Mouse (Mus musculus): ENCODE results near the gene Ndufa11.

The Ndufa11 gene

DNA sequence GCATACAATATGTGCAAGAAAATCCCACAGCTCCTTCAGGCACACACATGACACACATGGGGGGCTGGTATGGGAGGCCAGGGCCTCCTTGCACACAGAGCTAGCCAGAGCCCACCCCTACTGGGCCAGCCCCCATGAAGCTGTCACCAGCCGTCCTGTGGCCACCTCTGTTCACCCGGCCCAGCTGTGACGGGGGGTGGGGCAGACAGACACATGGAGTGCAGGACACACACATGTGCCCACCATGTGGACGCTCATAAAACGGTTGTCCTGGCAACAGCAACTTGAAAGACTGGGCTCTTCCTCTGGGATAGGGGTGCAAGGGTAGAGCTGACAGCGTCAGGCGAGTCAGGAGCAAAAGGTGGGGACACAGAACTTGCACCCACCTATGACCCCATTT is 41.7 kb downstream of the Ndufa11 start:
- no peak for DNase-seq (ENCODE audit: low spot score)

DNA sequence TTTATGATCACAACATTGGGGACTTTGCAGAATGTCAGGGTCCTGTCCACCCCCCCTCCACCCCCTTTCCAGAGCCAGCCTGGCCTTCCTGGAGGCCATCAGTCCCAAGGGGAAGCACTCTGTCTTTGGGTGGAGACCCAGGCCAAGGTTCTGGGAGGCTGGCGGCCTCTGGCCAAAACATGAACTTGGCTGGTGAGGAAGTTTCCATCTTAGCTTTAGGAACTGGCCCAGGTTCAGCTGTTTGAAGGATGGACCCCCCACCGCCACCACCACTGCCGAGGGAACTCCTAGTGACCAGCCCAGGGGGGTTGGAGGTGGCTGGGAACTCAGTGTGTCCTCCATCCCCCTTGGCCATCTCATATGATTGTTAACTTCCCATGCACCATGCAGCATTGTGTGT is 43.5 kb downstream of the Ndufa11 start:
- no peak for DNase-seq (ENCODE audit: low spot score)

- peak; percentile 95 for DNase-seq (ENCODE audit: low spot score)
These were observed 44.4 kb downstream of the Ndufa11 start for GRCm38 (mm10) chr17:56761991-56762410.

- DNase-seq (ENCODE audit: low spot score), result peak; percentile 94
These were observed 45.5 kb downstream of the Ndufa11 start for GRCm38 (mm10) chr17:56762769-56763731.

DNA sequence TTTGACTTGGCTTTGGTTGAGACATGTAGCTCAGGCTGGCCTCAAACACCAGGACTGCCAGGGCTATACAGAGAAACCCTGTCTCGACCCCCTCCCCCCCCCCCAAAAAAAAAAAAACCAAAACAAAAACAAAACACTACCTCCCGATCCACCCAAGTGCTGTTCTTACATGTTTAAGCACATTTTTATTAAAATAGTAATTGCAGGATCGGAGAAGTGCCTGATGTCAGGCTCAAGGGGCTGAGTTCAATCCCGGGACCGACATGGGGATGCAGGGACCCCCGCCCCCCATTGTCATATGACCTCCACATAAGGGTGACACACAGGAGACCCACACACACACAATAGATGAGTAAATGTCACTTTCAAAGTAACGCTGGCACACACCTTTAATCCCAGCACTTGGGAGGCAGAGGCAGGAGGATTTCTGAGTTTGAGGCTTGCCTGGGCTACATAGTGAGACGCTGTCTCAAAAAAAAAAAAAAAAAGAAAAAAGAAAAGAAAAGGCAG is 46.2 kb downstream of the Ndufa11 start:
- DNase-seq (ENCODE audit: low spot score), result no peak

- peak; percentile 86 for DNase-seq (ENCODE audit: low spot score)
These were observed 47.1 kb downstream of the Ndufa11 start, which contains the start of gene Dus3l for GRCm38 (mm10) chr17:56764474-56765354. TSS of gene Dus3l (plus strand) at chr17:56764757.

DNA sequence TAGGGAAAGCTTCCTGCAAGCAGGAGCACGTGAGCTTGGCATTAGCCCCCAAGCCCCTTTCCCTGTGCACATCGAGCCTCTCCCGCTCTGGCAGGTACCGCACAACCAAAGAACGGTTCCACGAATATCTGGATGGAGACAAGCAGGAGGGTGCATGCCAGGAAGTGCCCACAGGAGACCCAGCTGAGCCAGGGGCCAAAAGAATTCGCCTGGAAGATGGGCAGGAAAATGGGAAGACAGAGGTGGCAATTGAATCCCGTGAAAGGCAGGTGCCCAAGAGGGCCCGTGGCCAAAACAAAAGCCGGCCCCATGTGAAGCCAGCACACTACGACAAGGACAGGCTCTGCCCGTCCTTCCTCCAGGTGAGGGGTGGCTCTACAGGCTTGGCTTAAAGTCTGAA is 47.9 kb downstream of the Ndufa11 start:
- DNase-seq (ENCODE audit: low spot score), result no peak

DNA sequence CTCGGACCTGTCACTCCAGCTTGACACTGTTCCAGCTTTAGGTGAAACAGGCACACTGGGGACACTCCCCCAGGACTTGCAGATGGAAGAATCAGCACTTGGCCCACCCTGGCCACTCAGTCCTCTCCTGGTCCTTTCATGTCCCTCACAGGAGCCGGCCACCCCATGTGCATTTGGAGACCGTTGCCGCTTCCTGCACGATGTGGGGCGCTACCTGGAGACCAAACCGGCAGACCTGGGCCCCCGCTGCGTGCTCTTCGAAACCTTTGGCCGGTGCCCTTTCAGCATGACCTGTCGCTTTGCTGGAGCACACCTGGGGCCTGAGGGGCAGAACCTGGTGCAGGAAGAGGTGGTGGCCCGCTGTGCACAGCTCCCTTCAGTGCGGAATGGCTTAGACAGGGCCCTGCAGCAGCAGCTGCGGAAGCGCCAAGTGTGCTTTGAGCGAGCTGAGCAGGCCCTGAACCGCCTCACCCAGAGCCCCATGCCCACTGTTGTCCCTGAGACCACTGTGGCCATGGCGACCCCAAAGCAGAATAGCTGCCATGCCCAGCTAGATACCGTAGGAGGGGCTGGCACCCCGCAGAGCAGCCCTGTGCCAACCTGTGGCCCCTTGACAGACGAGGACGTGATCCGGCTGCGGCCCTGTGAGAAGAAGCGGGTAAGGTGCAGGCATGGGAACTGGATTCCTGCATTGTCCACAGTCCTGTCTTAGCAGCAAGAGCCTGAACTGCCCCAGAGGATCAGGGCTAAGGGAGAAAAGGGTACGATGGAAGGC is 49.3 kb downstream of the Ndufa11 start:
- DNase-seq (ENCODE audit: low spot score), result no peak

DNA sequence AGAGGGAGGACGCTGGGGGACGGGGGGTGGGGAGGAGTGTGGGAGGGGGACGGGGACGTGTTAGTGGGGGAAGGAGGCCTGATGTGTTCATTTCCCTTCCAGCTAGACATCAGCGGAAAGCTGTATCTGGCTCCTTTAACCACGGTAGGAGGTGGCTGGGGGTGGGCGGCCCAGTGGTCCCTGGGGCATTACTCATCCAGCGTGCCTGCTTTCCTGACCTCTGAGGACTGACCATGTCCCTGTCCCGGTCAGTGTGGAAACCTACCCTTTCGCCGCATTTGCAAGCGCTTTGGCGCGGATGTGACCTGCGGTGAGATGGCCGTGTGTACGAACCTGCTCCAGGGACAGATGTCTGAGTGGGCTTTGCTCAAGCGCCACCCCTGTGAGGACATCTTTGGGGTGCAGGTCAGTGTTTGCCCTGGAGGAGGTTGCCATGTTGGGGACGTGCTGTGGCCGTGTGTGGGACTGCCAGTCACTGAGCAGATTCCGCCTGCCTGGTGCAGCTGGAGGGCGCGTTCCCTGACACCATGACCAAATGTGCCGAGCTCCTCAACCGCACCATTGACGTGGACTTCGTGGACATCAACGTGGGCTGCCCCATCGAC is 50.1 kb downstream of the Ndufa11 start:
- DNase-seq (ENCODE audit: low spot score), result no peak

GRCm38 (mm10) chr17:56768941-56769340 is 51.4 kb downstream of the Ndufa11 start:
- DNase-seq (ENCODE audit: low spot score), result no peak

GRCm38 (mm10) chr17:56769950-56770349 is 52.4 kb downstream of the Ndufa11 start, which contains the start of gene Prr22:
TSS of gene Prr22 (plus strand) at chr17:56770250.
- DNase-seq (ENCODE audit: low spot score), result no peak
